Mouse (Mus musculus): ENCODE results near the gene Ptbp1.
A peak's percentile ranks its signal among the peaks of the same experiment; 100 is the strongest.

The Ptbp1 gene

DNA sequence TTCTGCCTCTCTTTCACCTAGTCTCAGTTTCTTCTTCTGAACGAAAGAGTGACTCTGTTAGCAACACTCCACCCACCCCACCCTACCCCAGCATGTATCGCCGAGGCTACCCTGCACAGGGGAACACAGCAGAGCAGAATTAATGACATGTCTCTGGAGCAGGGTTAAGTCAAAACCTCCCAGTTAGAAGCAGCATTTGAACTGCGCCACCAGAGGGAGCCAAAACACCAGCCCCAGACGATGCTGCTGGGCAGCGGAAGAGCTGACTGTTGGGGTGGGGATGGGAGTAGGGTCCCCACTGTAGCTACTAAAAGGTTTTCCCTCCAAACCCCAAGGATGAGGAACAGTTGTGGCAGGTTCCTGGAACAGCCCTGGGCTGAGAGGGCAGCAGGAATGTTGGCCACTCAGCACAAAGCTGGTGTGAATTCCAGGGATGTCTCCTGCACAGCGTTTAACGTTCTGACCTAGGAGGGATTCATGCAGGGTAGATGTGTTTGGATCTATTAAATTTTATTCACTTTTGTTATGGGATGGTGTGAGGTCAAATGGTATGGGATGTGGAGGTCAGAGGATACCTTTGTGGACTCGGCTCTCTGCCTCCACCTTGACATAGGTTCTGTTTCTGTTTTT, 19.3 kb upstream of the Ptbp1 start:
- peak; percentile 78 for DNase-seq (ENCODE audit: low spot score)

DNA sequence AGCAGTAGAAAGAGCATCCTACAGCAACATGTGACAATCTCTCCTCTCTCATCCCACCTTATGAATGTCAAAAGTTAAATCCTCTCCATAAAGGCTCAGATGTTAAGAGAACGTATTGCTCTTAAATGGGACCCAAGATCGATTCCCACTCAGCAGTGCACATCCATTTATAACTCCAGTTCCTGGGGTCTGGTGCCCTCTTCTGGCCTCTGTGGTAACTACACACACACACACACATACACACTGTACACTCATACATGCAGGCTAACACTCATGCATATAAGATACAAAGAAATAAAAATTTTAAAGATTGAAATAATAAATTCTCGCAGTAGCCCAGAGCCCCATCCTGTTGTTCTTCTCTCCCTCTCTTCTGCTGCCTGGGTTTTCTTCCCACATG, 17.3 kb upstream of the Ptbp1 start:
- DNase-seq (ENCODE audit: low spot score), result no peak

GRCm38 (mm10) chr10:79838151-79838550, 16.1 kb upstream of the Ptbp1 start:
- DNase-seq (ENCODE audit: low spot score), result no peak

- DNase-seq (ENCODE audit: low spot score), result no peak
Measured at GRCm38 (mm10) chr10:79840091-79840490, 14.1 kb upstream of the Ptbp1 start.

DNA sequence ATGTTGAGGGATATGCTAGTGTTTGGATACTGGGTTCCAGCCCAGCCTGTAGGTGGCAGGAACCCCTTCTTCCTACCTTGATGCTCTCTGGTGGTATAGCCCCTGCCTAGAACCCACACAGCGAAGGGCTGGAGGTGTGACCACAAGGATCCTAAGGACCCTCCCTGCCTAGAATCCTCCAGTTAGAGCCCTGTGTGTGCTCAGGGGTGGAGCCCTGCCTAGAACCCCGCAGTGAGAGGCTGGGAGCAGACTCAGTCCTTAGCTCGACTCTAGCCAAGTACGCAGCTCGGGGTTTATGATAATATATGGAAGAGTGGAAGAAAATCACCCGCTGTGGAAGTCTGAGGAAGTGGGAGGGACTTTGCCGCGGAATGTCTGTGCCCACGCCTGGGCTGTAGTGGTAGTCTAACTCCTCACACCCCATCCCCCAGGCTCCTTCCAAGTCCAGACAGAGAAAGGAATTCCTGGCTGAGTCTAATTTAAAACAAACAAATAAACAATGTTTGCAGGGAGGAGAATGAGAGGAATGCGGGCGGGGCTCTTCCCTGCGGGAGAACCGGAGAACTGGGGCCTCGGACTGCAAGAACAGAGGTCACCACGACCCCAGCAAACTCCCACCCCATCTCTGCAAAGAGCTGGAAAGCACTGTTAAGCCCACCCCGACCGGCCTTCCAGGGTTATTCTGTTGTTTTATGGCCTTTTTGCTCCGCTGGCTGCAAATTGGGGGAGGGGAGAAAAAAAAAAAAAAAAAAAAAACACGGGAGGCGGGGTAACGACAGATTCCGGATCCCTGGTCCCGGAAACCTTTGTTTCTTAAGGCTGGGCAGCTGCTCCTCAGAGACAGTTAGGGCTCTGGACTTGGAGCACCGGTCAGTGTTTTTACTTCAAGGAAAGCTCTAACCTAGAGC, 13.3 kb upstream of the Ptbp1 start:
- peak; percentile 63 for DNase-seq (ENCODE audit: low spot score)

DNA sequence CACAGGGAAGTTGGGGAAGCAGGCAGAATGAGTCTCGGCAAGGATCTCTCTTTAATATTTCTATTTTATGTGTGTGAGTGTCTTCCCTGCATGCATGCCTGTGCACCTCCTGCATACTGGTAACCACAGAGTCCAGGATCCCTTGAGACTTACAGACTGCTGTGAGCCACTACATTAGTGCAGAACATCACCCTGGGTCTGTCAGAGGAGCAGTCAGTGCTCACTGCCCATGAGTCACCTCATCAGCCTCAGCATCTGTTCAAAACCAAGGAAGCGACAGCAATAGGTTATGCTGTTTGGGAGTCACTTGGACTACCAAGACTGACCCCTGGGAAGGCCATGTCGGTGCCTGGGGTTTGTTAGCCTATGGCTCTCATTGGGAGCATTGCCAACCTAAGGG, 11.9 kb upstream of the Ptbp1 start:
- DNase-seq (ENCODE audit: low spot score), result no peak

DNA sequence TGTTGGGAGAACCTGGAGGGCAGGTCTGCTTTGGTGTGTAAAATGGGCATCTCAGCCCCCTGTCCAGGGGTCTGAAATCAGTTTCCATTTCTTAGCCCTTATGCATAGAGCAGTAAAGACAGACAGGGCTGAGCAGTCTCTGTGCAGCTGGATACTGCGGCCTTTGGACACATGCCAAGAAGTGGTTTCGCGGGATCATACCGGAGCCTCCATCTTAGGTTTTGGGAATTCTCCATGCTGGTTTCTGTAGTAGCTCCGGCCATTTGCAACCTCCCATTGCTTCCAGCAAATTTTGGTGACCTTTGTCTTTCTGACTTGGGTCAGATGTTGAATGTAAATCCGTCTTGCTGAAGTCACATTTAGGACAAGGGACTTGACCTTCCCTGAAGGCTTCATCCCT, 10.8 kb upstream of the Ptbp1 start:
- no peak for DNase-seq (ENCODE audit: low spot score)

DNA sequence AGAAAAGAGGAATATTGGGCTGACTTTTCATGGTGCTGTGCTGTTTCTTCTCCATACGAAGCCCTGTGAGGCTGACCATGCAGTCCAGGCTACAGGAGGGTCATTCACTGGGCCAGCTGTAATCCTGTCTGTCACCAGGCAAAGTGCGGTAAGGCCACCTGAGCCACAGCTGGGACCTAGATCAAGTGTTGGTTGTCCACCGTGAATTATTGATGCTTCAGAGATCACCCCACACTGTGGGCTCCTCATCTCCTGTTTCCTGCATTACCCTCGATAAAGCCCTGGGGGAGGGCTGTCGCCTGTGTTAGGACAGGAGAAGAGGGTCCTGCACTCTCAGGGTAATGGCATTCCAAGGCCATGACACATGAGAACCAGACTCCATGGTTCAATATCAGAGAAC, 7.7 kb upstream of the Ptbp1 start:
- no peak for DNase-seq (ENCODE audit: low spot score)

- no peak for DNase-seq (ENCODE audit: low spot score)
Measured at GRCm38 (mm10) chr10:79849941-79850628, 4.1 kb upstream of the Ptbp1 start.

DNA sequence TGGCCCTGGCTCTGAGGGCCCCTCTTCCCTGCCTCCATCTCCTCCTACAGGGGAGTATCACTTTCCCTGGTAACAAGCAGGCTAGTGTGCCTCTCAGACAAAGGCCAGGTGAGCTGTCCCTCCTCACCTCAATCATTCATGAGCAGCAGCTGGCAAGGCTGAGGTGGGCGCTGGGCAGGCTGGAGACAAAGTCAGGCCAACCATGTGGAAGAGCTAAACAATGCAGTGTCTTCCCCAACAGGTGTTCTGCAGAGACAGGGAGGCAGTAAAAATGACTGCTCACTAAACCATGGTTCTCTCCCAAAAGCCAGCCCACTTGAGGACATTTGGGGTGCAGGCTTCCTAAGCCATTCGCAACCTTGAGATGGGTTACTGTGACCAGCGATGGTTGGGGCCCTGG, 2.6 kb upstream of the Ptbp1 start:
- no peak for DNase-seq (ENCODE audit: low spot score)

DNA sequence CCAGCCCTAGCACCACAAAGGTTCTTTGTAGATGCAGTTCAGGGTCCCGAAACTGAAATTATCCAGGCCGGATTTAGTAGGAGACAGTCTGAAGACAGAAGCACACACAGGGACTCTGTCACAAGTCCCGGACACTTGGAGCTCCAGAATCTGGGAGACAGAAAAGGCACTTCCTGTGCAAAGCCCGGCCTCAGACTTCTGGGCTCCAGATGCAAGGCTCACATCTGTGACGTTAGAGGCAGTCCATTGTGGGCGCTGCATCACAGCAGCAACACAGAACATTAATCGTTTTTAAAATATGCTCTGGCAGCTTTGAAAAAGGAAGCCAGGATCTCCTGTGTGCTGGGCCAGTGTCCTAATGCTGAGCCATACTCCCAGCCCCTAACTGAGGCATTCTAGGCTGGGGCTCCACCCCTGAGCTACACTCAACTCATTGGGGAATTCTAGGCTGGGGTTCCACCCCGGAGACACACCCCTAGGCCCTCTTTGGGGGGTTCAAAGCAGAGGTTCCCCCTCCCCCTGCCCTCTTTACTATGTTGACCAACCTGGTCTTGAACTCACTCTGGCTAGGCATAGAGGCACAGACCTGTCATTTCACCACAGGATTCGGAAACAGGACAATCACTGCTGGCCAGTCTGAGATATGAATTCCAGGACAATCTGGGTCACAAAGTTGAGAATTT, 2.0 kb upstream of the Ptbp1 start:
- DNase-seq (ENCODE audit: low spot score), result no peak

DNA sequence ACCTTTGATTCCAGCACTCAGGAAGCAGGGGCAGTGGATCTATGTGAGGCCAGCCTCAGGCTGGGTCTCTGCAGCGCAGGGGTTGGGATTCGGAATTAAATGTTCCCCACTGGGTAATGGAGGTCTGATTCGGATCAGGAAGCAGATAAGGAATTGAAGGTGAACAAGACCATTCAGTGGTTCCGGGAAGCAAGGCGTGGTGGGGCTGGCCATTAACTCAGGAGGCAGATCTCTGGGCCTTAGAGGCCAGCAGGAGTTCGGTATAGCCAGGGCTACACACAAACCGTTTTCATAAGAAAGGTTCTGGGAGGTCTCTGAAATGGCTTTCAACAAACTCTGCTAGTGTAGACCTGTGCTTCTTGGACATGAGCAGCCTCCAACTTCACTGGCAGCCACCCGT, 1.4 kb upstream of the Ptbp1 start:
- no peak for DNase-seq (ENCODE audit: low spot score)

GRCm38 (mm10) chr10:79853392-79853791, 835 bp upstream of the Ptbp1 start:
- DNase-seq (ENCODE audit: low spot score), result peak; percentile 99

- DNase-seq (ENCODE audit: low spot score), result peak; percentile 70
Measured at GRCm38 (mm10) chr10:79854801-79855541, 744 bp downstream of the Ptbp1 start.

GRCm38 (mm10) chr10:79855558-79856184, 1.4 kb downstream of the Ptbp1 start:
- DNase-seq (ENCODE audit: low spot score), result no peak

GRCm38 (mm10) chr10:79856280-79856679, 2.1 kb downstream of the Ptbp1 start:
- no peak for DNase-seq (ENCODE audit: low spot score)

- DNase-seq (ENCODE audit: low spot score), result no peak
Measured at GRCm38 (mm10) chr10:79856704-79857451, 2.7 kb downstream of the Ptbp1 start.

DNA sequence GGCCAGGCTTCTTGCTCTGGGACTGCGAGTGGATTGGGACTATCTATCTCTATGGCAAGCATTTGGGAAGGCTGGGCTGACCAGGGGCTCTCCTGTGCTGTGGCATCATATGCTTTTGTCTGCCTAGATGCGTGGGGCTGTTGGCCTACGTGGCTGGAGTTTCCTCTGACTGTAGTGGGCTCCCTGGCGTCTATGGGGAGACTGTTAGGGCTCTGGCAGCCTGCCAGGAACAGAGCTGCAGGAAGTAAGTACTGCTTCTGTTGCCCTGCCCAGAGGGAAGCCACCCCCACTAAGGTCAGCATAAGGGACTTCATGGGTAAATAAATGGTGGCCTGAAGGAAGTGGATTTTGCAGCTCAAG, 3.2 kb downstream of the Ptbp1 start:
- DNase-seq (ENCODE audit: low spot score), result no peak

- no peak for DNase-seq (ENCODE audit: low spot score)
Measured at GRCm38 (mm10) chr10:79857894-79858293, 3.7 kb downstream of the Ptbp1 start.

DNA sequence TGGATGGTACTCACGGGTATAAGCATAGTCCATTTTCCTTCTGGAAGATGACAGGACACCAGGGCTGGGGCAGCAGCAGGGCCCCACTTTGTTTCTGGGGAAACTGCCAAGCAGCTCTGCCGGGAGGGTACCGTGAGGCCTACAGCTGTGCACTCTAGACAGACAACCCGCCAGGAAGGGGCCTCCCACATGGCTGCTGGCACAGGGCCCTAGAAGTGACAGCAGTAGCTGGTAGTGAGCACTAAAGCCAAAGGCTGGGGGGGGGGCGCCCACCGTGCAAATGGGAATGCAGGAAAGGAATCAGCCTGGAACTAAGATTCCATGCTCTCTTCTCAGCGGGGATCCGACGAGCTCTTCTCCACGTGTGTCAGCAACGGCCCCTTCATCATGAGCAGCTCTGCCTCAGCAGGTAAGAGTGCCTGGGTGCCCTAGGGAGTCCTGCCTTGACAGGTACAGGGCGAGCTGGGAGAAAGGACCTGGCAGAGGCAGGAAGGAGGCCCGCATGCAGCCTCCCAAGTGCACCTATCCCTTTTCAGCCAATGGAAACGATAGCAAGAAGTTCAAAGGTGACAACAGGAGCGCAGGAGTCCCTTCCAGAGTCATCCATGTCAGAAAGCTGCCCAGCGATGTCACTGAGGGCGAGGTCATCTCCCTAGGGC, 4.3 kb downstream of the Ptbp1 start:
- peak; percentile 67 for DNase-seq (ENCODE audit: low spot score)

Measured in ovary, postnatal 36 days (tissue).